Mouse (Mus musculus) heart, adult 2 months (tissue): ENCODE data around the gene Sgce. TPM values are rescaled to one million over a fixed set of nuclear protein-coding genes. Genes with fewer than 3 reads are reported as not detected.

Experiments
- DNase-seq, 2 experiments: peaks; one replicate each; pipeline ENCODE4 v3.0.0; 2021
- H3K27ac ChIP-seq: fragments of 200-600 bp; 2 replicates; pipeline ENCODE4 v1.8.1; 2022
- H3K27me3 ChIP-seq: fragments of 200-500 bp; 2 replicates; pipeline ENCODE4 v1.6.1; 2012; ENCODE audit warnings: mild to moderate bottlenecking, low read length, inconsistent platforms, mixed read lengths; ENCODE audit not compliant: control insufficient read depth, insufficient read depth
- H3K36me3 ChIP-seq: fragments of 200-500 bp; 2 replicates; pipeline ENCODE4 v1.6.1; 2012; ENCODE audit warnings: low read length, inconsistent platforms; ENCODE audit not compliant: control insufficient read depth, insufficient read depth
- H3K4me1 ChIP-seq: fragments of 200-500 bp; 2 replicates; pipeline ENCODE4 v1.6.1; 2011; ENCODE audit warnings: low read length; ENCODE audit not compliant: control insufficient read depth, insufficient read depth
- H3K4me3 ChIP-seq: fragments of 200-600 bp; 2 replicates; pipeline ENCODE4 v1.8.1; 2022
- H3K79me2 ChIP-seq: fragments of 200-500 bp; replicated peaks from 2 replicates; pipeline ENCODE4 v1.6.1; 2012; ENCODE audit warnings: mild to moderate bottlenecking, inconsistent platforms, low read length, moderate library complexity, mixed read lengths; ENCODE audit not compliant: control insufficient read depth, insufficient read depth
- H3K9ac ChIP-seq: fragments of 200-500 bp; 2 replicates; pipeline ENCODE4 v1.6.1; 2012; ENCODE audit warnings: low read depth, mild to moderate bottlenecking, control low read depth, inconsistent platforms, low read length, mixed read lengths
- CTCF ChIP-seq: fragments of 200-600 bp; IDR thresholded peaks from 2 replicates; pipeline ENCODE4 v1.8.1; 2022; ENCODE audit warnings: antibody characterized with exemption, mild to moderate bottlenecking, moderate library complexity
- EP300 ChIP-seq: fragments of 200-500 bp; IDR thresholded peaks from 2 replicates; pipeline ENCODE4 v1.6.1; 2011; ENCODE audit warnings: low read depth, low read length, control low read depth; ENCODE audit not compliant: insufficient read depth
- POLR2A ChIP-seq: fragments of 200-500 bp; IDR thresholded peaks from 2 replicates; pipeline ENCODE4 v1.6.1; 2011; ENCODE audit warnings: mild to moderate bottlenecking, low read depth, low read length, control low read depth; ENCODE audit not compliant: insufficient read depth
- WGBS: fragments of 180-500 bp; shearing (Covaris S2); methylation state at CpG from one replicate; pipeline ENCODE4 v1.1.7; 2018; 5-methylcytosine and 5-hydroxymethylcytosine counted together
- intact Hi-C: fragments of 180-260 bp; cut with DNase I; formaldehyde crosslinking; loops from one replicate; pipeline ENCODE4 v1.15.1; 2025
- polyA plus RNA-seq: library from polyadenylated mRNA; depleted of rRNA; stranded (reverse); fragments of >200 nt; gene quantifications from 2 replicates; pipeline ENCODE4 v1.2.3, GENCODE M21; 2012
- total RNA-seq, 2 experiments: library from RNA; stranded (reverse); gene quantifications; 2 replicates each; pipeline ENCODE4 v1.2.3; 2021

Sgce gene
- total and polyA plus RNA-seq, 3 experiments = 12.5 to 19.5 (median 19.4) TPM

GRCm38 (mm10) chr6:4716171-4716570 lies 30.8 kb downstream of the Sgce start:
- H3K4me3 ChIP-seq = no peak overlapping the region

GRCm38 (mm10) chr6:4708971-4709370 lies 38.0 kb downstream of the Sgce start:
- Histone ChIP-seq H3K27ac (no peak overlapping the region), H3K27me3 (no peaks in the 10 kb centered on the region), H3K36me3 (no peaks in the 10 kb centered on the region), H3K79me2 (no peaks in the 10 kb centered on the region), H3K4me1 (no peaks in the 10 kb centered on the region), H3K4me3 (no peak overlapping the region), H3K9ac (no peak overlapping the region)
- 32% methylated on average over 1 of the region's 1 CpGs for WGBS
- intact Hi-C loops = no loop called here
- DNase-seq = peak in 1 of 2 experiments; percentile 28
- no peak for TF ChIP-seq POLR2A
- no peak for TF ChIP-seq CTCF
- no peak for TF ChIP-seq EP300

More at GRCm38 (mm10) chr6:4716171-4716570, 30.8 kb downstream of the Sgce start:
- no peaks in the 10 kb centered on the region for H3K27me3 ChIP-seq
- H3K4me1 ChIP-seq = no peaks in the 10 kb centered on the region
- WGBS = 100% methylated on average over 2 of the region's 2 CpGs
- H3K27ac ChIP-seq = no peak overlapping the region
- H3K36me3 ChIP-seq = no peaks in the 10 kb centered on the region
- H3K9ac ChIP-seq = no peak overlapping the region
- intact Hi-C loops = no loop called here
- no peaks in the 10 kb centered on the region for H3K79me2 ChIP-seq
- DNase-seq = no peak
- no peak for TF ChIP-seq POLR2A
- TF ChIP-seq EP300 = no peak
- no peak for TF ChIP-seq CTCF

DNA sequence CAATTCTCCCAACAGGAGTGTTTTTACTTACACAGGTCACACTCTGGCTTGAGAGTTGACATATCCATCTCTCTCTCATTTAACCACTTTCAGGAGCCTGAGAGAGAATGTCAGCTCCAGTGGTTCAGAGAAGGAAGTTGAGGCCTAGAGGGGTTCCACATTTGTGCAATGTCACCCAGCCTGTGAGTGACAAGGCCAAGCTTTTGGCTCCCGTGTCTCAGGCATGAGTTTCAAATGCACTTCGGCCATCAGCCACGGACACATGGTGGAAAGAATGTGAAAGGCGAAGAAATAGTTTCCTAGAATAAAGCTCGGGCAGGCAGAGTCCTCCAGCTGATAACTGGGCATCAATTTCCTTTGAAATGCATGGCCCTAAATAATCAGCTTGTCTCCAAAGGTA lies 40.6 kb downstream of the Sgce start:
- H3K4me1 ChIP-seq = no peaks in the 10 kb centered on the region
- no peak for DNase-seq
- no peaks in the 10 kb centered on the region for H3K79me2 ChIP-seq
- H3K27me3 ChIP-seq = no peaks in the 10 kb centered on the region
- H3K36me3 ChIP-seq = no peaks in the 10 kb centered on the region
- no peak overlapping the region for H3K4me3 ChIP-seq
- H3K27ac ChIP-seq = no peak overlapping the region
- intact Hi-C loops = no loop called here
- no peak overlapping the region for H3K9ac ChIP-seq
- TF ChIP-seq CTCF = no peak
- no peak for TF ChIP-seq POLR2A
- no peak for TF ChIP-seq EP300
- 54% methylated on average over 5 of the region's 5 CpGs for WGBS

GRCm38 (mm10) chr6:4703908-4704307 lies 43.1 kb downstream of the Sgce start:
- intact Hi-C loops = no loop called here
- Histone ChIP-seq H3K4me1 (no peaks in the 10 kb centered on the region), H3K36me3 (no peaks in the 10 kb centered on the region), H3K9ac (no peak overlapping the region), H3K4me3 (no peak overlapping the region), H3K27me3 (no peaks in the 10 kb centered on the region), H3K79me2 (no peaks in the 10 kb centered on the region), H3K27ac (no peak overlapping the region)
- no peak for DNase-seq
- 60% methylated on average over 7 of the region's 7 CpGs for WGBS
- TF ChIP-seq EP300 (no peak), CTCF (no peak), POLR2A (no peak)

- intact Hi-C loops = no loop called here
- H3K4me1 ChIP-seq = no peaks in the 10 kb centered on the region
- TF ChIP-seq POLR2A (no peak), EP300 (no peak), CTCF (no peak)
- no peak overlapping the region for H3K9ac ChIP-seq
- no peak for DNase-seq
- H3K4me3 ChIP-seq = no peak overlapping the region
- H3K27ac ChIP-seq = no peak overlapping the region
- H3K27me3 ChIP-seq = no peaks in the 10 kb centered on the region
- no peaks in the 10 kb centered on the region for H3K36me3 ChIP-seq
- WGBS = 75% methylated on average over 8 of the region's 8 CpGs
- no peaks in the 10 kb centered on the region for H3K79me2 ChIP-seq
Measured at GRCm38 (mm10) chr6:4701641-4702040, 45.4 kb downstream of the Sgce start.

GRCm38 (mm10) chr6:4695778-4696177 lies 51.2 kb downstream of the Sgce start:
- 57% methylated on average over 3 of the region's 3 CpGs for WGBS
- TF ChIP-seq EP300 (no peak), POLR2A (no peak), CTCF (no peak)
- Histone ChIP-seq H3K27ac (no peak overlapping the region), H3K4me1 (no peaks in the 10 kb centered on the region), H3K4me3 (no peak overlapping the region), H3K9ac (no peak overlapping the region), H3K79me2 (no peaks in the 10 kb centered on the region), H3K27me3 (no peaks in the 10 kb centered on the region), H3K36me3 (no peaks in the 10 kb centered on the region)
- no peak for DNase-seq
- intact Hi-C loops = no loop called here
